Mouse (Mus musculus): Measurements from ENCODE around the gene S100a13. TPM values are rescaled to one million over a fixed set of nuclear protein-coding genes. Genes with fewer than 3 reads are reported as not detected.

The S100a13 gene
- polyA plus RNA-seq, 1 experiment from 2014 or later, result 70.3 TPM

DNA sequence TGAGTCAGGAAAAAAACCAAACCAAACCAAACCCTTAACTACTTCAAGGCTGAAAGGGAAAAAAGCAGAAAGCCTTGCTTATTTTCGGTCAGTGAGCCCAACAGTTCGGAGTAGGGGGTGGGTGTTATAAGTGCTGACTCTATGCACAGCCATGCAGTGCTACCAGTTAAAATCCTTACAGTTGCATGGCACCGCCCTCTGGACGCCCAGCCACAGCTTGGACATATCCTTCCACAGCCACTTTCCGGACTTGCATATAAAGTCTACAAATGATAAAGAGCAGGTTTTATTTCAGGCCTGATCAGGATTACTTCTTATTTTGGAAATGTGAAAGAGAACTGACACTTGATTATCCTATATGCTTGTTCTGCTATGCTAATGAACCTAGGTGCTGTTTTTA is 9.0 kb upstream of the S100a13 start:
- Histone ChIP-seq H3K36me3 (ENCODE audit: control insufficient read depth, insufficient read depth) (peaks cover 55% of the 10 kb centered on the region), H3K9me3 (ENCODE audit: control insufficient read depth) (no peaks in the 10 kb centered on the region)
- WGBS, result 92% methylated on average over 5 of the region's 5 CpGs

GRCm38 (mm10) chr3:90506362-90506761 is 7.9 kb upstream of the S100a13 start:
- H3K9ac ChIP-seq (ENCODE audit: low read depth, low read length), result no peak overlapping the region
- no peaks in the 10 kb centered on the region for H3K27me3 ChIP-seq (replicated peaks; ENCODE audit: control insufficient read depth, insufficient read depth, low read length)
- no peak overlapping the region for H3K27ac ChIP-seq (ENCODE audit: low read depth, low read length)
- no peak for ATAC-seq
- no peaks in the 10 kb centered on the region for H3K9me3 ChIP-seq (ENCODE audit: control insufficient read depth)
- H3K4me1 ChIP-seq (replicated peaks; ENCODE audit: control insufficient read depth, insufficient read depth, low read length), result peaks cover 5% of the 10 kb centered on the region; the same call in 1 of the 2 replicates
- TF ChIP-seq CTCF (IDR thresholded peaks at IDR 0.05; ENCODE audit: low read depth), result no peak
- no peak overlapping the region for H3K4me2 ChIP-seq (replicated peaks; ENCODE audit: low read depth)
- H3K4me3 ChIP-seq (ENCODE audit: low read depth, low read length), result no peak overlapping the region
- H3K36me3 ChIP-seq (ENCODE audit: control insufficient read depth, insufficient read depth), result peaks cover 46% of the 10 kb centered on the region
- 65% methylated on average over 3 of the region's 3 CpGs for WGBS

More for the DNA sequence above, 9.0 kb upstream of the S100a13 start:
- Histone ChIP-seq H3K4me1 (replicated peaks; ENCODE audit: control insufficient read depth, insufficient read depth, low read length) (peaks cover 5% of the 10 kb centered on the region; the same call in 1 of the 2 replicates), H3K4me2 (replicated peaks; ENCODE audit: low read depth) (no peak overlapping the region), H3K4me3 (ENCODE audit: low read depth, low read length) (no peak overlapping the region), H3K27ac (ENCODE audit: low read depth, low read length) (no peak overlapping the region), H3K27me3 (replicated peaks; ENCODE audit: control insufficient read depth, insufficient read depth, low read length) (no peaks in the 10 kb centered on the region), H3K9ac (ENCODE audit: low read depth, low read length) (no peak overlapping the region)
- TF ChIP-seq CTCF (IDR thresholded peaks at IDR 0.05; ENCODE audit: low read depth), result no peak
- ATAC-seq, result no peak

DNA sequence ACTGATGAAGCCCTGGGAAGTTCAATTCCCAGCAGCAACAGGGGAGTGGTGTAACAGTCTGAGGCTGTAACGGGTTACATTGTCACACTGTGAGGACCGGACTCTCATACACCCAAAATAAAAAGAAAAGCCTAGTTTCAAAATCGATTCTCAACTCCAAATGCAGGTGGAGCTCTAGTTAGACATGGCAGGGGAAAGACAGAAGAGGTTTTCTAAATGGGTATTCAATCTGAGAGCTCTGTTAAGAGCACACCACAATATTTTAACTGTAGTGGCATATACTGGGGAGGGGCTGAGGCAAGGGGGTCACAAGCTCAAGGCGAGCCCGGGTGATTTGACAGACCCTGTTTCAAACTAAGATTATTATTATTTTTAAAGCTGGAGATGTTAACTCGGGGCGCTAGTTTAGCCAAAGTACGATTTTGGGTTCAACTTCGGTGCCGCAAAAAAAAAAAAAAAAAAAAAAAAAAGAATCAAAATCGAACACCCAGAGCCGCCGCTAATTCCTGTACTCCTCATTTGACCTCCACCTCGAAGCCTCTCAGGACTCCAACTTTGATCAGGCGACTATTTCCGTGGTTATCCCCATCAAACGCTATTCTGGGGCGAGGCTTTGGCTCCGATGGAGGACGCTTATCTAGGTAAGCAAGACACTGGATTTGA is 5.8 kb upstream of the S100a13 start:
- peak overlapping the region; percentile 94 for H3K4me3 ChIP-seq (ENCODE audit: low read depth, low read length)

DNA sequence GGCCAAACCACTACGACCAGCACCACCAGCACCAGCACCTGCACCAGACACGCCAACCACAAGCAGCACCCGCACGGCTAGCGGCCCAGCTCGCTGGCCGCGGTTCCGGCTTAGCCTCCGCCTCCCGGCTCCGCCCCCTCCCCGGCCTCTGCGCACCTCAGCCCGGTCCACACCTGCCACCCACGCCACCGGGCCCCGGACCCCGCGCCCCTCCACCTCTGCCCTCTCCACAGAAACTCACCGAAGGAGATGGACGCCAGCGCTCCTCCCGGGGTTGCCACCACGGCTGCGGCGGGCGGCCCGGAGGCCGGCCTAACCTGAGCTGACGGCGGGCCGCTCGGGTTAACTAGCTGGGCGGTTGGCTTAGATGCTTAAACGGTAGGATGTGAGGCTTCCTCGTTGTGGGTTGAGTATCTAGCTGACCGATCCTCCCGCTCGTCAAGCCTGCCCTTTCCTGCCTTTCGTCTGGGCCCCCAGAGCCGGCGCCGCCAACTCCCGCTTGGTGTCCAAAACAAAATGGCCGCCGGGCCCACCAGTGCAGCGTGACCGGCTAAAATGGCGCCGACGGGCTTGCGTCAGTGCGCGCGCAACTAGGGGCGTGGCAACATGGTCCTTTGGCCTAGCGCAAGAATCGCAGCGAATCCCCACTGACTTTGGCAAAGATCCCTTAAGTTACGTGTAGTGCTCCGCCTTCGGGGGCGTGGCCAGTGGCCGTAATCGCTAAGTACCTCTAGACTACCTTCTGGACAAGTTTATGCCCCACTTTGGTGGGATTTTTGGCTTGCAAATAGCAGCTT is 5.1 kb upstream of the S100a13 start, which contains the start of gene Chtop:
Gene Chtop, minus strand, starts transcription at position 549 of the 797 bp plus-strand sequence.
- peak; percentile 91 for ATAC-seq
- WGBS, result under 1% methylated on average over 65 of the region's 66 CpGs
- peak within 1 kb of the TSS; percentile 94 for H3K4me3 ChIP-seq (ENCODE audit: low read depth, low read length)
- no peaks in the 10 kb centered on the region for H3K27me3 ChIP-seq (replicated peaks; ENCODE audit: control insufficient read depth, insufficient read depth, low read length)
- H3K9me3 ChIP-seq (ENCODE audit: control insufficient read depth), result no peaks in the 10 kb centered on the region
- peak within 1 kb of the TSS; percentile 95 for H3K27ac ChIP-seq (ENCODE audit: low read depth, low read length)
- peak within 1 kb of the TSS; percentile 78 for H3K4me2 ChIP-seq (replicated peaks; ENCODE audit: low read depth)
- TF ChIP-seq CTCF (IDR thresholded peaks at IDR 0.05; ENCODE audit: low read depth), result no peak
- peaks cover 24% of the 10 kb centered on the region for H3K36me3 ChIP-seq (ENCODE audit: control insufficient read depth, insufficient read depth)
- H3K4me1 ChIP-seq (replicated peaks; ENCODE audit: control insufficient read depth, insufficient read depth, low read length), result peaks cover 5% of the 10 kb centered on the region; the same call in 1 of the 2 replicates
- H3K9ac ChIP-seq (ENCODE audit: low read depth, low read length), result peak within 1 kb of the TSS; percentile 99

More for the DNA sequence above, 5.8 kb upstream of the S100a13 start:
- peak overlapping the region; percentile 78 for H3K4me2 ChIP-seq (replicated peaks; ENCODE audit: low read depth)
- peaks cover 26% of the 10 kb centered on the region for H3K36me3 ChIP-seq (ENCODE audit: control insufficient read depth, insufficient read depth)
- H3K9ac ChIP-seq (ENCODE audit: low read depth, low read length), result peak overlapping the region; percentile 99
- WGBS, result 1% methylated on average over 20 of the region's 20 CpGs
- no peaks in the 10 kb centered on the region for H3K9me3 ChIP-seq (ENCODE audit: control insufficient read depth)
- no peak for ATAC-seq
- TF ChIP-seq CTCF (IDR thresholded peaks at IDR 0.05; ENCODE audit: low read depth), result 0 out of 2 replicates have a peak, but pooled peaks have one; percentile 23
- H3K4me1 ChIP-seq (replicated peaks; ENCODE audit: control insufficient read depth, insufficient read depth, low read length), result peaks cover 5% of the 10 kb centered on the region; the same call in 1 of the 2 replicates
- peak overlapping the region; percentile 95 for H3K27ac ChIP-seq (ENCODE audit: low read depth, low read length)
- no peaks in the 10 kb centered on the region for H3K27me3 ChIP-seq (replicated peaks; ENCODE audit: control insufficient read depth, insufficient read depth, low read length)

DNA sequence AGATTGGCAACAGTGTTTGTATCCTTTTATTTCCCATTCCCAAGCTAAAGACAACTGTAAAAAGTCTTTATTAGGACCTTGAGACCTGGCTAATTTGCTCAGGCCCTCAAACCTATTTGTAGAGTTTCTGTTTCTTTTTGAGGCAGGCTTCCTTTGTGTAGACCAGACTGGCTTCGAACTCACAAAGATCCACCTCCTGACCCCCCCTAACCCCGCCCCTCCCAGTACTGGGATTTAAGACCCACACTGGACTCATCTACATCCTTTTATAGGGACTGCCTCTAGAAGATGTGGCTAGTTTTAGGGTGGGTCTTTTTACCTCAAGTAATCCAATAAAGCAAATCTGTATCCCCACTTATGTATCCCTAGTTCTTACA is 4.5 kb upstream of the S100a13 start:
- Histone ChIP-seq H3K27me3 (replicated peaks; ENCODE audit: control insufficient read depth, insufficient read depth, low read length) (no peaks in the 10 kb centered on the region), H3K36me3 (ENCODE audit: control insufficient read depth, insufficient read depth) (peaks cover 21% of the 10 kb centered on the region), H3K4me1 (replicated peaks; ENCODE audit: control insufficient read depth, insufficient read depth, low read length) (peaks cover 5% of the 10 kb centered on the region; the same call in 1 of the 2 replicates), H3K4me2 (replicated peaks; ENCODE audit: low read depth) (peak overlapping the region; percentile 78), H3K9ac (ENCODE audit: low read depth, low read length) (no peak overlapping the region), H3K4me3 (ENCODE audit: low read depth, low read length) (peak overlapping the region; percentile 94), H3K9me3 (ENCODE audit: control insufficient read depth) (no peaks in the 10 kb centered on the region), H3K27ac (ENCODE audit: low read depth, low read length) (peak overlapping the region; percentile 95)
- 0 out of 2 replicates have a peak, but pooled peaks have one; percentile 10 for ATAC-seq
- no peak for TF ChIP-seq CTCF (IDR thresholded peaks at IDR 0.05; ENCODE audit: low read depth)
- WGBS, result 13% methylated on average over 2 of the region's 2 CpGs

GRCm38 (mm10) chr3:90512276-90512675 is 2.0 kb upstream of the S100a13 start:
- no peak for TF ChIP-seq CTCF (IDR thresholded peaks at IDR 0.05; ENCODE audit: low read depth)
- WGBS, result 92% methylated on average over 5 of the region's 5 CpGs
- Histone ChIP-seq H3K27ac (ENCODE audit: low read depth, low read length) (no peak overlapping the region), H3K36me3 (ENCODE audit: control insufficient read depth, insufficient read depth) (no peaks in the 10 kb centered on the region), H3K9me3 (ENCODE audit: control insufficient read depth) (no peaks in the 10 kb centered on the region), H3K4me1 (replicated peaks; ENCODE audit: control insufficient read depth, insufficient read depth, low read length) (peaks cover 5% of the 10 kb centered on the region; the same call in 1 of the 2 replicates), H3K9ac (ENCODE audit: low read depth, low read length) (no peak overlapping the region), H3K27me3 (replicated peaks; ENCODE audit: control insufficient read depth, insufficient read depth, low read length) (no peaks in the 10 kb centered on the region), H3K4me2 (replicated peaks; ENCODE audit: low read depth) (peak overlapping the region; percentile 83), H3K4me3 (ENCODE audit: low read depth, low read length) (no peak overlapping the region)
- ATAC-seq, result no peak

All from intestine, postnatal 0 days (tissue).